Mouse (Mus musculus) right cerebral cortex, postnatal 10 days (tissue): ENCODE results near the gene Rdh16.
A peak's percentile ranks its signal among the peaks of the same experiment; 100 is the strongest.
"Not testable (repeated sequence)": the region's sequence is repeated elsewhere in the genome, so short reads cannot be mapped to it uniquely, and the experiment has no call there.

Experiments used
- DNase-seq, 2 experiments: peaks; one replicate each; pipeline ENCODE4 v3.0.0; 2021; ENCODE audit warnings: low spot score in 2 of 2

The Rdh16 gene

GRCm38 (mm10) chr10:127834186-127834585 lies 33.2 kb downstream of the Rdh16 start:
- not testable (repeated sequence) for DNase-seq

DNA sequence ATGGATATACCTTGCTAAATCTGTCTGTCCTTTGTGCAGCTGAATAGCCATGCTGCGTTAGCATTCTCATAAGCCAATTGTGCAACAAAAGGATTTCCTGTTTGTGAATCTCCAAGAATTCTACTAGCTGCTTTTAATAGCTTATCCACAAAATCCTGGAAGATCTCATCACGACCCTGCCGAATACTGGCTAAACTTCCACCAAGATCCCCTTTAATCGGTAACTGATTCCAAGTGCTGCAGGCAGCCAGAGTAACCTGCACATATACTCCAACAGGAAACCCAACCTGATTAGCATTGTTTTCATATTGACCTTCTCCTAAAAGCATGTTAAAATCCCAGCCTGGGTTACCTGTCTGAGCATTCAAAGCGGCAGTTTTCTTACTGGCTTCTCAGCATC lies 34.3 kb downstream of the Rdh16 start:
- no peak for DNase-seq

- DNase-seq, result not testable (repeated sequence)
Observed at GRCm38 (mm10) chr10:127837793-127838192, 36.8 kb downstream of the Rdh16 start.

- no peak for DNase-seq
Observed at GRCm38 (mm10) chr10:127838539-127838938, 37.6 kb downstream of the Rdh16 start.

GRCm38 (mm10) chr10:127840776-127841175 lies 39.8 kb downstream of the Rdh16 start:
- DNase-seq, result no peak

- not testable (repeated sequence) for DNase-seq
Observed at GRCm38 (mm10) chr10:127845945-127846344, 45.0 kb downstream of the Rdh16 start.

DNA sequence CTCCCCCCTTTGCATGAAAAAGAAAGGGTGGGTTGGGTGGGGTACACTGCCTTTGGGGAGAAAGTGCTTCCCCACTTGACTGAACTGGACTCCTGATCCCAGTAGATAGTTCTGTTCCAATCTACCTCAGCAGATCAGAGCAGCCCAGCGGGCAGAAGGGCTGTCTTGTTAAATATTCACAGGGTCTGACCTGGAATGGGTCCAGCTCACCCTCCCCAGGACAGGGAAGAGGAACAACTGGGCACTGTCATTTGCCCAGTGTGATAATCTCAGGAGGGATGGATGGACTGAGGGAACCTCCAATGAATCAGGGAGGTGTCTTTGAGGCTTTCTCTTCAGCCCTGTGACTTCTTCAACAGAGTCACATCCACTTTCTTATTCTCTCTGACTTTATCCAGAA lies 47.1 kb downstream of the Rdh16 start:
- no peak for DNase-seq

DNA sequence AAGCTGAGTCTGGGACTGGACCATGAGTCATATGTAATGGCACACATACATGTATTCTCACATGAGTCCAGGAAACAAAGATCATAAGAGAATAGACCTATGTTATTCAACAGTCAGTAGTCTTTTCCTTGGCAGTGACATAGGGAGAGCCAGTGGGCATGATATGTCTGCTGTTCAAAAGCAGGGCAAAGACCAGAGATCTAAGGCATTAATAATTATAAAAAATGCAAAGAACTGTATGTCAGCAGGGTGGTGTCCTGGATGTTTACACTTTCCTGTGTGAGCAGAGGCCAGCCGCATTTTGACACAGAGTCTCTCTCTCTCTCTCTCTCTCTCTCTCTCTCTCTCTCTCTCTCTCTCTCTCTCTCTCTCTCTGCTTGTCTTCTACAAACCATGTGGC lies 48.7 kb downstream of the Rdh16 start, which contains the start of gene Rdh19:
Gene Rdh19, plus strand, starts transcription at position 301 of the 400 bp plus-strand sequence.
- DNase-seq, result no peak

- peak; percentile 31 to 36 for DNase-seq
Observed at GRCm38 (mm10) chr10:127856376-127856775, 55.4 kb downstream of the Rdh16 start.

DNA sequence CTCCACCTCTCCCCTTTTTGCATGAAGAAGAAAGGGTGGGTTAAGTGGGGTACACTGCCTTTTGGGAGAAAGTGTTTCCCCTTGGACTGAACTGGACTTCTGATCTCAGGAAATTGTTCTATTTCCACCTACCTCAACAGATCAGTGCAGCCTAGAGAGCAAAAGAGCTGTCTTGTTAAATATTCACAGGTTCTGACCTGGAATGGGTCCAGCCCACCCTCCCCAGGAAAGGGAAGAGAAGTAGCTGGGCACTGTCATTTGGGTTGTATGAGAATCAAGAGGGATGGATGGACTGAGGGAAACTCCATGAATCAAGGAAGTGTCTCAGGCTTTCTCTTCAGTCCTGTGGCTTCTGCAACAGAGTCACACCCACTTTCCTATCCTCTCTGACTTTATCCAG lies 64.0 kb downstream of the Rdh16 start:
- no peak for DNase-seq

DNA sequence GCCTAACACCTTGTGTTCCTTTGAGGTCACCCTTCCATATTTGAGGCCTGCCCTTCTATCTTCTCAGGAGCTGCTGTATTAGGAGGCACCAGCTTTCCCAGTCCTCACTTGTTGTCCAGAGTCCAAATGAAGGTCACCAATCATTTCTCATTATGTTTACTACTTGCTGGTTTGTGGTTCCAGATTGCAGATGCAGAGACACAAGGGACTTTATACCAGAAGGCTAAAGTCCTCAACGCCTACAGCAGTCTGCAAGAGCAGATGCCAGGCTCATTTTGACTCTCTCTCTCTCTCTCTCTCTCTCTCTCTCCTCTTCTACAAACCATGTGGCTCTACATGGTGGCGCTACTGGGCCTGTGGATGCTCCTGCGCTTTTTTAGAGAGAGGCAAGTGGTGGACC lies 65.3 kb downstream of the Rdh16 start, which contains the start of gene Rdh16f2:
Gene Rdh16f2, plus strand, starts transcription at position 243 of the 400 bp plus-strand sequence.
- no peak for DNase-seq

DNA sequence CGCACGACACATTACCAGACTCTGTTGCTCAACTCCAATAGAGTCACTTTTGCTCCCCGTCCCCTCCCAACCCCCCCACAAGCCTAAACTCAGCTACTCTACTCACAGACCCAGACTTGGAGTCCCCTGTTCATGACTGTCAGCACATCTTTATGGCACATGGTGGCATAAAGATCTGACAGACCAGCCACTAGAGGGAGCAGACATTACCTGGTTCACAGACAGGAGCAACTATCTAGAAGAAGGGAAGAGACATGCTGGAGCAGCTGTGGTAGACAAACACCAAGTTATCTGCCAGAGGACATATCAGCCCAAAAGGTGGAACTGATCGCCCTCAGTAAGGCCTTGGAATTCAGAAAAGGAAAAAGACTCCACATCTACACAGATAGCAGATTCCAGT lies 71.5 kb downstream of the Rdh16 start:
- DNase-seq, result peak in 1 of 2 experiments; percentile 23

DNA sequence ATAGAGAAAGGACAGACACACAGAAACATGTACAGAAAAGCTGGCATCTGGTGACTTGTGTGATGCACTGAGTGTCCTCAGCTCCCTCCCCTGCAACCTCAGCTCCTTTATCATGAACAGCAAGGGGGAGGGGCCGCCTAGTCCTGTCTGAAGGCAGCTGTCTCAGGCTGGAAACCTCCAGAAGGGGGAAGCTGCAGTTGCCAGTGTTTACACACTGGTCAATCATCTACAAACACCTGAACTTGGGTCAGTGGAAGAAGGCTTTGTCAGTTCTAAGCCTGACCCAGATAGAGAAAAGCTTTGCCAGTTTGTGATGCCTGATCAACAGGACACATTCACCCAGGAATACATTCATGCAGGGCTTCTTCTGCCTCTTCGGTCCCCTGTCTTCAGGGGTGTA lies 76.7 kb downstream of the Rdh16 start:
- no peak for DNase-seq

DNA sequence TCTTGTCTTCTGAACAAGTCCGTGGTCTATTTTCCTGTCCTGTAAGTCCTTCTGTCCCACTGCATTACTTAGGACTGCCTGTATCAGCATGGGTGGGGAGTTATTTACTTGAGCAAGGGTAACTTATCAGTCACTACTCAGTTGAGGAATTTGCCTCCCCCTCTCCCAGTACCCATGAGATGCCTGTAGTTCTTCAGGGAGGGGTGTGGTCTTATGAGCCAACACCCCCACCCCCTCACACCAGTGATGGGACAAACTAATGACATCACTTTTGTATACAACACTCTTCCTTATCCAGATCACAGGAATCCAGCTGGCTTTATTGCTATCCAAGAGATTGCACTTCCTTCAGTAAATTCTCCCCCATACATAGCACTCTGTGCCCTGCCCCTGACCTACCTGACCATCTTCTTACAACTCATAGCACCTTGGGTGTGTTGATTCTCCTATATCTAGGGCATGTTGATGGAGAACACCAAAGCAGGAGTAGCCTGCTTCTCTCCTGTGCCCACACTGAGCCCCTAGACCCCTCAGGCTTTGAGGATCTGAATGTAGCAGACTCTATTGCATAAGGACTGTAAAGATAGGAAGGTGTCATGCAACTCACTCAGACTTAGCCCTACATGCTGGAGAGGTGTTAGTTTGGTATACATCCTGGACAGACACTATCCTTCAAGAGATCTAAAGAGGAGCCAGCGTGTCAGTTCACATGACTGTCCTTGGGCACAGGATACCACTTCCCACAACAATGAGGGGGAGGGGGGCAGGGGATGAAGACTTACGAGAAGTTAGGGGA lies 77.5 kb downstream of the Rdh16 start:
- DNase-seq, result no peak

GRCm38 (mm10) chr10:127879155-127879688 lies 78.3 kb downstream of the Rdh16 start:
- DNase-seq, result peak in 1 of 2 experiments; percentile 30

DNA sequence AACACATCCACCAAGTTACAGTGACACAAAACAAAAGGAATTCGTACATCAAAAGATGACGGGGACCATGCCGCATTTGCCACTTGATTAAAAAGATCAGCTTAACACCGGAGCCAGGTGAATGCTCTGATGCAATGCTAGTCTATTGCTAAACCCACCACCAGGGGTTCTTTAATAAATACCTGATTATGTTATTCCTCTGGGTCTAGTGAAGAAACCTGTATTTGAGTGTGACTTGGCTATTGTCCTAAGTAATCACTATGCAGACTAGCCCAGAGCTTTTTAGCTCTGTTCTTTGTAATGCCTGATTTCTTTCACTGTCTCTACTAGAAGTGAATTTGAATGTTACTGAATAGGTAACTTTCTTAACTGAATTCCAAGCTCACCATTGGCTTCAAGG lies 80.1 kb downstream of the Rdh16 start:
- DNase-seq, result no peak

DNA sequence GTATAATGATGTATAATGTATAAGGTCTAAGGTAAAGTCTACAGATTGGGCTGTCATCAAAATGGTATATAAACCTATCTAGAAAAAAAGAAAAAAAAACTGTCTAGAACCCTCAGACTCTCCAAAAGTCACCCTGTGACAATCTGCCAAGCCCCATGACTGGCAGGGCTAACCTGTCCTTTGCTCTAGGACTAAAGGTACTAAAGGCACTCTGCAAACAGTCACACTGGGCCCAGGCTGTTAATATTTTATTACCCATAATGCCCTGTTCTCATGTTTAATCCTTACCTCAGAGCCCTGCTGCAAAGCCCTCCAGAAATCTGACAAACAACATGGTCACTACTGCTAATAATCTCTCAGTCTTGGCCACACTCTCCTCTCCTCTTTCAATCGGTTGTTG lies 85.6 kb downstream of the Rdh16 start:
- no peak for DNase-seq

- DNase-seq, result no peak
Observed at GRCm38 (mm10) chr10:127886971-127887370, 86.0 kb downstream of the Rdh16 start.

- DNase-seq, result no peak
Observed at GRCm38 (mm10) chr10:127888605-127889004, 87.7 kb downstream of the Rdh16 start, which contains the start of gene Rdh7. TSS of gene Rdh7 (minus strand) at chr10:127888817.

GRCm38 (mm10) chr10:127891481-127891880 lies 90.5 kb downstream of the Rdh16 start:
- DNase-seq, result no peak

DNA sequence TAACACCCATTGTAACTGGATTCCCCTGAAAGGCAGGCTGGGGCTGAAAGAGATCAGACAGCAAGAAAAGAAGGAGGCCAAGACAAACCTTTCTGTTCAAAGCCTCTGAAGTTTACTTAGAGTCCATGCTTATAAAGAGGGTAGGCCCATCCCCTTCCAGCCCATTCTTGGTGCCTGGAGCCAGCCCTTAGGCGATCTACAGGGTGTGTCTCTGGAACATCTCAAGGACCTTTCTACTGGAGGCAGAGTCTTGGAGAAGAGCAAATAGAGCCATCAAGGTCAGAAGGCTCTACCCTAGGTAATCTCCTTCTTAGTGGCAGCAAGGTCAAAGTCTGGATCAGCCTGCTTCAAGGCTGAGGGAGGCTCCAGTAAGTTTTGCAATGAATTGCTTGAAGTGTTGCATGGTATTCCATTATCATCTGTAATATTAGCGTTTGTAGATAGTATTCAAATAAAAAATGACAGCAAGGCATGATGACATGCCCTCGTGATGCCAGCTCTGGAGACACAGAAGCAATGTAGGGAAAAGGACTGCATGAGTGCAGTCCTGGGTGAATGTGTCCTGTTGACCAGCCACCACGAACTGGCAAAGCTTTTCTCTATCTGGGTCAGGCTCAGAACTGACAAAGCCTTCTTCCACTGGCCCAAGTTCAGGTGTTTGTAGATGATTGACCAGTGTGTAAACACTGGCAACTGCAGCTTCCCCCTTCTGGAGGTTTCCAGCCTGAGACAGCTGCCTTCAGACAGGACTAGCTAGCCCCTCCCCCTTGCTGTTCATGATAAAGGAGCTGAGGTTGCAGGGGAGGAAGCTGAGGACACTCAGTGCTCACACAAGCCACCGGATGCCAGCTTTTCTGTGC lies 92.4 kb downstream of the Rdh16 start:
- DNase-seq, result not testable (repeated sequence)
